Mouse (Mus musculus) brain, adult 2 months (tissue): Measurements from ENCODE around the gene Cactin.
A peak's percentile ranks its signal among the peaks of the same experiment; 100 is the strongest.

Experiments used
- DNase-seq: peaks from one replicate; pipeline ENCODE4 v3.0.0; 2011; ENCODE audit warnings: low read depth, low spot score

Gene Cactin

GRCm38 (mm10) chr10:81342686-81343505 is 22.0 kb downstream of the Cactin start, which contains the start of gene Gipc3:
TSS of gene Gipc3 (minus strand) at chr10:81343266.
- no peak for DNase-seq

DNA sequence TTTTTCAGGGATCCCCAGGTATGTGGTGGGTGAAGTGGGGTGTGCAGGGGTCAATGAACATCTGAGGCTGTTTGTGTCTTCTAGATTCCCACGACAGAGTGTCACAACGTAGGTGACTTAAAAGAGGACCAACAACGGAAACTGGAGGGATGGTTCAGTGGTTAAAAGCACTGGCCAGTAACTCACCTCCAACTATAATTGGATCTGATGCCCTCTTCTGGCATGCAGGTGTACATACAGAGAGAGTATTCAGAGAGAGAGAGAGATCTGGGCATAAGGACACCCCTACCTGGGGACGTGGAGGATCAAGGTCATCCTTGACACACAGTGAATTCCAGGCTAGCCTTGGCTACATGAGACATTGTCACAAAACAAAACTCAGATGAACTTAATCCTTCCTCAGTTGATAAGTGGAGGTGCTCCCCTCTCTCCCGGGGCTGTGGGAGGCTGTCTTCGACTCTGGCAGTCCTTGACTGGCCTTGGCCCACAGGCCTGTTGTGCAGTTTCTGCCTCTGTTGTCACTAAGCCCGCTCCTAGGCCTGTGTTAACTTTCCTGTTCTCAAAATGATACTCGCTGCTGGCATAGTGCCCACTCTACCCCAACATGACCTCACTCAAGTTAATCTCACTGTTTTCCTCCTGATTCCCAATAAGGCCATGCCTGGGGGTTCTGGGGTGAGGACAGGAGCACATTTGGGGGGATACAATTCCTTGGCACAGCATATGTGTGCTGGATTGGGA is 23.7 kb downstream of the Cactin start:
- DNase-seq: no peak

- DNase-seq: no peak
Observed at GRCm38 (mm10) chr10:81345162-81345534, 24.2 kb downstream of the Cactin start.

DNA sequence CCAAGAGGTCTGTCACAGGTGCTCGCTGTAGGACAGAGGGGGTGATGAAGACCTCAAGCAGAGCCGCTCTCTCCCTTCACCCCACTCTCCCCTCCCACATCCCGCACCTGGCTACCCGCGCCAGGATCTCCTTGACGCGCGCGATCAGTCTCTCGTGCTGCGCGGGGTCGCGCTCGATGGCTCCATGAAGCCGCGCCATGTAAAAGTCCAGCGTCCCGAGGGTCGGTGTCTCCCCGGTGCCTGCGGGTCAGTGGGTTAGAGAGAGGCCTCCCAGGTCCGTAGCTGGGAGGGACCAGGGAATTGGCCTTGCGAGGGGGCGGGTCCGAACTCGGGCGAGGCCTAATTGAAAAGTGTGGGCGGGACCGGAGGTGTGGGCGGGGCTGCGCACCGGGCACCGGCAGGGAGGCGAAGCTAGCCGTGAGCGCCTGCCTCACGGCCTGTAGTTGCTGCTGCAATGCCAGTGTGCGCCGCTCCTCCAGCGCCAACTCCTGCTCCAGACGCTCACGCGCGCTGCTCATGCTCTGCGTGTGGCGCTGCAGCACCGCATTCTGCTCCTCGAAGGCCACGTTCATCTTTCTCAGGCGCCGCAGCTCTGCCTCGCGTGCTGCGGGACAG is 25.7 kb downstream of the Cactin start:
- DNase-seq: peak; percentile 86

- no peak for DNase-seq
Observed at GRCm38 (mm10) chr10:81349146-81349545, 28.2 kb downstream of the Cactin start.

DNA sequence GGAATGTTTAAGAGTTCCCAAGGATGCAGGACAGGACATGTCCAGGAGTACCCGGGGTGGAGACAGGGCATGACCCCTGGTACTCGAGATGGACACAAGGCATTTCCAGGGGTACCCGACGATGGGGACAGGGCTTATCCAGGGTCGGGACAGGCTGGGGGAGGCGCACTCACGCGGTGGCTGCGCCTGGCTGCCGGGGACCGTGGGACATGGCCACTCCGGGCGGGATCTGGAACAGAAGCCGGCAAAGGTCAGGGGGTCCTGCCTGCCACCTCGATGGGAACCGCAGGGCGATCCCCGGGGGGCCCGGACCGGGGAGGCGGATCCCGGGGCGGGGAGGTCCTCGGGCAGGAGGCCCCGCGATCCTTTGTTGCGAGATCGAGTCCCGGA is 29.1 kb downstream of the Cactin start:
- no peak for DNase-seq

- peak; percentile 100 for DNase-seq
Observed at GRCm38 (mm10) chr10:81350351-81351063, 29.6 kb downstream of the Cactin start, which contains the start of gene Hmg20b. TSS of gene Hmg20b (minus strand) at chr10:81350480.

GRCm38 (mm10) chr10:81351678-81352291 is 30.9 kb downstream of the Cactin start:
- DNase-seq: no peak

GRCm38 (mm10) chr10:81354738-81355477 is 34.0 kb downstream of the Cactin start:
- no peak for DNase-seq

DNA sequence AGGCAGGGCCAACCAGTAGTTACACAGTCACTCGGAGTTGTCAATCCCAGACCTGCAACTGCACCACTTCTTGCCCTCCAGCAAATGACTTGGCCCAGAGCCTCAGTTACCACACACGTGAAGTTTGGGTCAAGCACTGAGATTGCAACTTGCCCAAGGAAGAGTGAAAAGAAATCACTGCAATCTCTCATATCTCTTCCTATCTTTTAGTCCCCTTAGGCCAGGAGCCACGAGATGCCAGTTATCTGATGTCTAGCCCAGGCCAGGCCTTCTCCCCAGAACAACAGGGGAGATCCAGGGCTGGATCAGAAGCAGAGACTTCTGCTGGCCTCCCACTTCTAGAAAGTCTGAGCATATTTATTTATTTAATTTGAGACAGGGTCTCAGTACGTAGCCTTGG is 34.6 kb downstream of the Cactin start:
- DNase-seq: no peak

DNA sequence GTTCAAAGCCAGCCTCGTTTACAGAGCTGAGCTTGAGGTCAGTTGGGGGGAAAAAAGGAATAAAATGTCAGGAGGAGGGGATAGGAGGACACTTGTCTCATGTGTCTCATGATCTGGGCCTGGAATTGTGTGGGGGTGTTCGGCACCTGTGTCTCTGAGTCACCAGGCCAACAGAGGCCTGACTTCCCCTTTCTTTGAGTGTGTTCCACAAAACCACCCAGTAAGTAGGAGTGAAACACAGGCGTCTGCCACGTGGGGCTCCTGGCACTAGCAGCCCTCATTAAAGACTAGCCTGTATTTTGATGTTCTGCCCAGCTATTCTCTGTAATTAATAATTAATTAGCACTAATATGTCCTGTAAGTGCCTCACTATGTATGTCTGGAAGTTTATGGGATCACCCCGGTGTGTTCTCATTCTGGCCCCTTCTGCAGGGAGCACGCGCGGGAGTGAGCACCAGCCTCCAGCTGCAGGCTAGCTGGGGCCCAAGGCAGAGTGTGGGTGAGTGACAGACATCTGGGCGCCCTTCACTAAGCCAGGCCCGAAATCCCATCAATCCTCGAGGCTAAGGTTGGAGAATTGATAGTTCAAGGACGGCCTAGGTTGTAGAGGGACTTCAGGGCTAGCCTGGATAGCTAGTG is 35.6 kb downstream of the Cactin start:
- peak; percentile 63 for DNase-seq

- peak; percentile 96 for DNase-seq
Observed at GRCm38 (mm10) chr10:81356991-81357844, 36.3 kb downstream of the Cactin start, which contains the start of gene Mfsd12. TSS of gene Mfsd12 (plus strand) at chr10:81357491.

GRCm38 (mm10) chr10:81358209-81358608 is 37.3 kb downstream of the Cactin start:
- no peak for DNase-seq

- no peak for DNase-seq
Observed at GRCm38 (mm10) chr10:81358841-81359240, 37.9 kb downstream of the Cactin start.

GRCm38 (mm10) chr10:81360721-81361120 is 39.8 kb downstream of the Cactin start:
- no peak for DNase-seq

GRCm38 (mm10) chr10:81362336-81362949 is 41.5 kb downstream of the Cactin start:
- no peak for DNase-seq

DNA sequence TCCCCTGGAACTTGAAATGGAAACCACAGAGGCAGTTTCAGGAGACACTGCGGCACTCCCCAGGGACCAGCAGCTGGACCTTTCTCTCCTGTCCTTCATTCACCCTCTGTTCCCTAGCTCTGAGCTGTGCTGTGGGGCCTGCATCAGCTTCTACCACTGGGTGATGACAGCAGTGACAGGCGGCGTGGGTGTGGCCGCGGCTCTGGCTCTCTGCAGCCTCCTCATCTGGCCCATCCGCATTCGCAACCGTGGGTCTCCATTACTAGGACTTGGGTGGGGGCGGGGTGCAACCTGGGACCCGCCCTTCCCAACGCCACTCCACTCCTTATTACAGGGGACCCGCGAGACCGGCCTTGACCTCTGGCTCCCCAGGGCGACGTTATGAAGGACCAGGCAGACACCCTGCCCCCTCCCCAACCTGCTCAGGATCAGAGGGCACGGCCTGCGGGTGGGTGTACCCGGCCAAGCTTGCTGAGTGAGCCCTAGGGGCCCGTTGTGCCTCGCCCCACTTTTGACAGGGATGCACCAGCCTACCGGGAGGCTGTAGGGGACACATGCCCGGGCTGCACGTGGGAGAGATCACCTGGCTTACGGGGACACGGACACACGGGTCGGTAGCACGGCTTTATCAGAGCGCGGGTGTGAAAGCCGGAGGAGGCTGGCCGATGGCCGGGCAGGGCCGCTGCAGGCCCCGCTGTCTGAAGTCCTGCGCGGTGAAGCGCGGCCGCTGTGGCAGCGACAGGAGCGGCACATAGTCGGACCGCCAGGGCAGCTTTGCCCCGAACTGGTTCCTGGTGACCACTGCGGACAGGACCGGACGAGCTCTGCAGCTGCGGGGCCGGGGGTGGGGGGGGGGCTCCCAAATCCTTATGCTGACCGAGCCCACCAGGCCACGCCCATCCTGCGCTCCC is 42.8 kb downstream of the Cactin start:
- DNase-seq: no peak

- DNase-seq: no peak
Observed at GRCm38 (mm10) chr10:81364666-81365065, 43.8 kb downstream of the Cactin start.
